Mouse (Mus musculus): ENCODE results near the gene Rhoc.
"Not testable (repeated sequence)": the region's sequence is repeated elsewhere in the genome, so short reads cannot be mapped to it uniquely, and the experiment has no call there.

Gene Rhoc

GRCm38 (mm10) chr3:104788075-104788474 is at the start of gene Rhoc:
Gene Rhoc (plus strand): TSS chr3:104788375.
- in situ Hi-C loops (cut with MseI, MboI): no loop called here

- in situ Hi-C loops (cut with MseI, MboI): no loop called here
Observed at GRCm38 (mm10) chr3:104741954-104742353, 46.2 kb upstream of the Rhoc start.

GRCm38 (mm10) chr3:104743161-104743560 is 45.0 kb upstream of the Rhoc start:
- in situ Hi-C loops (cut with MseI, MboI): no loop called here

- in situ Hi-C loops (cut with MseI, MboI): no loop called here
Observed at GRCm38 (mm10) chr3:104743864-104744263, 44.3 kb upstream of the Rhoc start.

GRCm38 (mm10) chr3:104752845-104753244 is 35.3 kb upstream of the Rhoc start:
- in situ Hi-C loops (cut with MseI, MboI): not testable (repeated sequence)

GRCm38 (mm10) chr3:104758406-104758805 is 29.8 kb upstream of the Rhoc start:
- in situ Hi-C loops (cut with MseI, MboI): no loop called here

- in situ Hi-C loops (cut with MseI, MboI): no loop called here
Observed at GRCm38 (mm10) chr3:104758869-104759268, 29.3 kb upstream of the Rhoc start.

GRCm38 (mm10) chr3:104762103-104762863 is 25.9 kb upstream of the Rhoc start:
- in situ Hi-C loops (cut with MseI, MboI): not testable (repeated sequence)

GRCm38 (mm10) chr3:104765021-104765420 is 23.2 kb upstream of the Rhoc start:
- in situ Hi-C loops (cut with MseI, MboI): no loop called here

- in situ Hi-C loops (cut with MseI, MboI): no loop called here
Observed at GRCm38 (mm10) chr3:104767141-104767540, 21.0 kb upstream of the Rhoc start.

GRCm38 (mm10) chr3:104767716-104768115 is 20.5 kb upstream of the Rhoc start:
- in situ Hi-C loops (cut with MseI, MboI): no loop called here

- in situ Hi-C loops (cut with MseI, MboI): no loop called here
Observed at GRCm38 (mm10) chr3:104769135-104769534, 19.0 kb upstream of the Rhoc start.

GRCm38 (mm10) chr3:104770035-104770434 is 18.1 kb upstream of the Rhoc start:
- in situ Hi-C loops (cut with MseI, MboI): loop anchor here (5.0 kb wide), 1 partner anchor 53 kb away; no protein-coding TSS in a partner anchor

- in situ Hi-C loops (cut with MseI, MboI): loop anchor here (5.0 kb wide), 1 partner anchor 54 kb away; no protein-coding TSS in a partner anchor
Observed at GRCm38 (mm10) chr3:104770918-104771317, 17.3 kb upstream of the Rhoc start.

GRCm38 (mm10) chr3:104771460-104771859 is 16.7 kb upstream of the Rhoc start:
- in situ Hi-C loops (cut with MseI, MboI): loop anchor here (5.0 kb wide), 1 partner anchor 54 kb away; no protein-coding TSS in a partner anchor

GRCm38 (mm10) chr3:104773301-104773700 is 14.9 kb upstream of the Rhoc start:
- in situ Hi-C loops (cut with MseI, MboI): loop anchor here (5.0 kb wide), 1 partner anchor 56 kb away; no protein-coding TSS in a partner anchor

- in situ Hi-C loops (cut with MseI, MboI): no loop called here
Observed at GRCm38 (mm10) chr3:104777342-104777741, 10.8 kb upstream of the Rhoc start.

- in situ Hi-C loops (cut with MseI, MboI): no loop called here
Observed at GRCm38 (mm10) chr3:104779949-104780348, 8.2 kb upstream of the Rhoc start.

- in situ Hi-C loops (cut with MseI, MboI): no loop called here
Observed at GRCm38 (mm10) chr3:104780561-104781420, 7.4 kb upstream of the Rhoc start, which contains the start of gene Ppm1j. Gene Ppm1j (plus strand): TSS chr3:104781056.

GRCm38 (mm10) chr3:104781471-104781903 is 6.7 kb upstream of the Rhoc start, which contains the start of gene Fam19a3:
Gene Fam19a3 (minus strand): TSS chr3:104781840.
- in situ Hi-C loops (cut with MseI, MboI): no loop called here

- in situ Hi-C loops (cut with MseI, MboI): no loop called here
Observed at GRCm38 (mm10) chr3:104782061-104782681, 6.0 kb upstream of the Rhoc start.
